ENCODE assay signal across 20 mouse cellular contexts in genomic region chr10:55257351-55257750, GRCm38 (mm10).
DNase-seq lines count a peak whose midpoint lies in the region; ATAC-seq and TF ChIP-seq lines count a peak whose summit lies in the region.
"Had no signal": no experiment of that assay in that cellular context is flagged by ENCODE, and none has a peak within 500 bp of the region (broad histone marks: within the 10 kb centered on the region; RNA-seq: fewer than 3 reads in every experiment).

No protein-coding gene starts in this region.

- no peak for DNase-seq in liver, postnatal 0 days
- DNase-seq in 416B (ENCODE audit: low read depth): peak; percentile 89
- DNase-seq in limb, embryonic 10.5 days (ENCODE audit: low spot score): no peak
- DNase-seq in heart, adult 18-20 months: no peak
- DNase-seq: adrenal gland, adult 2 months; adrenal gland, postnatal 36 days; cerebellum, adult 2 months; cerebellum, postnatal 10 days; embryo, embryonic 11 days; gastrocnemius, postnatal 10 days; heart, postnatal 10 days; heart, postnatal 4 days had no signal

- H3K9me3 ChIP-seq in liver, postnatal 0 days (ENCODE audit: low read length): no peaks in the 10 kb centered on the region
- no peaks in the 10 kb centered on the region for H3K9me3 ChIP-seq in liver, embryonic 12.5 days (replicated peaks)
- no peaks in the 10 kb centered on the region for H3K9me3 ChIP-seq in limb, embryonic 10.5 days (replicated peaks)
- H3K9me3 ChIP-seq: embryonic facial prominence, embryonic 12.5 days; forebrain, embryonic 15.5 days; hindbrain, embryonic 13.5 days had no signal

- no peaks in the 10 kb centered on the region for H3K36me3 ChIP-seq in liver, postnatal 0 days (replicated peaks; ENCODE audit: insufficient read depth, low read length)
- H3K36me3 ChIP-seq in liver, embryonic 12.5 days: no peaks in the 10 kb centered on the region
- H3K36me3 ChIP-seq in myocyte (ENCODE audit: control insufficient read depth, insufficient read depth): no peaks in the 10 kb centered on the region
- H3K36me3 ChIP-seq in limb, embryonic 10.5 days: no peaks in the 10 kb centered on the region
- H3K36me3 ChIP-seq: embryonic facial prominence, embryonic 12.5 days; forebrain, embryonic 15.5 days; hindbrain, embryonic 13.5 days had no signal

- no peak for TF ChIP-seq CTCF in liver, postnatal 0 days (IDR thresholded peaks at IDR 0.05; ENCODE audit: low read depth)

- no peaks in the 10 kb centered on the region for H3K27me3 ChIP-seq in liver, postnatal 0 days (ENCODE audit: insufficient read depth, low read length)
- no peaks in the 10 kb centered on the region for H3K27me3 ChIP-seq in liver, embryonic 12.5 days (replicated peaks)
- no peaks in the 10 kb centered on the region for H3K27me3 ChIP-seq in myocyte (ENCODE audit: control insufficient read depth, insufficient read depth, insufficient read length)
- no peaks in the 10 kb centered on the region for H3K27me3 ChIP-seq in limb, embryonic 10.5 days (ENCODE audit: low read depth, poor library complexity, severe bottlenecking)
- H3K27me3 ChIP-seq: embryonic facial prominence, embryonic 12.5 days; forebrain, embryonic 15.5 days; hindbrain, embryonic 13.5 days had no signal

- H3K79me2 ChIP-seq in myocyte (ENCODE audit: control insufficient read depth, insufficient read depth): no peaks in the 10 kb centered on the region

- TF ChIP-seq POLR2A in myocyte (IDR thresholded peaks at IDR 0.05; ENCODE audit: insufficient read length, low read depth): no peak

- no peak for TF ChIP-seq EP300 in liver, postnatal 0 days (IDR thresholded peaks at IDR 0.05; ENCODE audit: low read depth)

- ATAC-seq in liver, postnatal 0 days: peak; percentile 71
- ATAC-seq in liver, embryonic 12.5 days: no peak
- ATAC-seq in common myeloid progenitor, adult 5-6 weeks (replicated peaks; ENCODE audit: low read depth, poor library complexity, severe bottlenecking): peak; percentile 84
- ATAC-seq: CD4-positive, CD25-positive, alpha-beta regulatory T cell, adult 4 months; forebrain, embryonic 15.5 days; hindbrain, postnatal 0 days had no signal

- H3ac ChIP-seq in myocyte (ENCODE audit: control insufficient read depth, insufficient read length): no peak overlapping the region

- H3K4me2 ChIP-seq in liver, postnatal 0 days (ENCODE audit: low read depth, low read length): no peak overlapping the region
- H3K4me2 ChIP-seq in liver, embryonic 12.5 days: no peak overlapping the region
- H3K4me2 ChIP-seq in myocyte (ENCODE audit: low read depth): no peak overlapping the region
- H3K4me2 ChIP-seq: embryonic facial prominence, embryonic 12.5 days; forebrain, embryonic 15.5 days; hindbrain, embryonic 13.5 days had no signal

- no peak overlapping the region for H3K27ac ChIP-seq in liver, postnatal 0 days (ENCODE audit: low read depth)
- H3K27ac ChIP-seq in liver, embryonic 12.5 days: no peak overlapping the region
- H3K27ac ChIP-seq in limb, embryonic 10.5 days: no peak overlapping the region
- H3K27ac ChIP-seq: embryonic facial prominence, embryonic 12.5 days; forebrain, embryonic 15.5 days; hindbrain, embryonic 13.5 days; hindbrain, postnatal 0 days had no signal

- H3K9ac ChIP-seq in liver, postnatal 0 days (replicated peaks): no peak overlapping the region
- H3K9ac ChIP-seq in liver, embryonic 12.5 days: no peak overlapping the region
- H3K9ac ChIP-seq: embryonic facial prominence, embryonic 12.5 days; forebrain, embryonic 15.5 days; hindbrain, embryonic 13.5 days had no signal

- 55% methylated on average over 3 of the region's 3 CpGs for WGBS in liver, postnatal 0 days (ENCODE audit: insufficient replicate concordance)
- 49% methylated on average over 3 of the region's 3 CpGs for WGBS in liver, embryonic 12.5 days (ENCODE audit: insufficient replicate concordance)
- 92% methylated on average over 3 of the region's 3 CpGs for WGBS in limb, embryonic 10.5 days

- H3K4me1 ChIP-seq in liver, postnatal 0 days (ENCODE audit: insufficient read depth): no peaks in the 10 kb centered on the region
- H3K4me1 ChIP-seq in liver, embryonic 12.5 days: no peaks in the 10 kb centered on the region
- no peaks in the 10 kb centered on the region for H3K4me1 ChIP-seq in limb, embryonic 10.5 days
- H3K4me1 ChIP-seq: embryonic facial prominence, embryonic 12.5 days; forebrain, embryonic 15.5 days; hindbrain, embryonic 13.5 days had no signal

- H3K4me3 ChIP-seq in liver, postnatal 0 days (ENCODE audit: low read depth, low read length): no peak overlapping the region
- H3K4me3 ChIP-seq in liver, embryonic 12.5 days: no peak overlapping the region
- no peak overlapping the region for H3K4me3 ChIP-seq in myocyte
- no peak overlapping the region for H3K4me3 ChIP-seq in limb, embryonic 10.5 days
- H3K4me3 ChIP-seq: embryonic facial prominence, embryonic 12.5 days; forebrain, embryonic 15.5 days; hindbrain, embryonic 13.5 days had no signal

TF ChIP-seq in myocyte, 11 proteins besides CTCF, POLR2A, EP300 and RAD21:
- TF ChIP-seq USF1 (IDR thresholded peaks at IDR 0.05; ENCODE audit: low read depth) (peak; percentile 14), TCF12 (IDR thresholded peaks at IDR 0.05; ENCODE audit: insufficient read depth, poor library complexity, severe bottlenecking) (no peak), CEBPB (IDR thresholded peaks at IDR 0.05; ENCODE audit: insufficient read depth, poor library complexity, severe bottlenecking) (no peak)
